Mouse (Mus musculus): ENCODE measurements at regions not wholly inside any gene's neighbourhood (a gene's known extent, or its start where the extent isn't known, plus 50 kb on each side); places are given as distances from the start of the nearest gene placed in this dataset.

DNA sequence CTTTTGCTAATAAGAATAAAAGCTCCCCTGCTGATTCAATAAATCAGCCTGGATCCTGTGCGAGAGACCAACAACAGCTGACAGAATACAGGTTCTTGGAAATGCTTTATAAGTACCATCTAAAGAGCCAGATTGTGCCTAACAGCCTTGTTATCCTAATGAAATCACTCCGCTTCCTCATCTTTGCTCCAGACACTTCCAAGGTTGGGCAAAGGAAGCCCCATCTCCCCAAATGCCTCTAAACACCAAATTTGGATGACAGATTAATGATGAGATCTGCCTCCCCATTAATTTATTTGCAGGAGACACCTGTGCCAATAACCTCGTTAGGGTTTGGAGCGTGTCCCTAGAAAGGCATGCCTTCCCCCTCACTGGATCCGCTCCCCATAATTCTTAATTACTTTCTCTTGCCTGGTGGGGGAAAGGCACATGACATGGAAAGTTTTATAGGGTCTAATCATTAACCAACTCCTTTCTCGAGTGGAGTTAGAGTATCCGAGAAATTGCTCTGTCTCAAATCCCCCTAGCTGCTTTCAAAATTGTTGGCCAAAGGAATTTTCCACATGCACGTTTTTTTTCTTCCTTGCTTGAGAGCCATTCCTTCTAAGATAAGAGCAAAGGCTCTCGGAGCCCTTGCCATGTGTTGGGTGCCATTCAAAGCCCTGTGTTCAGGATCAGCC is 179.9 kb upstream of the Esrrg start:
- no peak for DNase-seq (ENCODE audit: low read depth, low spot score)
- Histone ChIP-seq H3K4me3 (ENCODE audit: control insufficient read depth in 1 of 2, insufficient read depth in 1 of 2, low read depth in 2 of 2, low read length in 2 of 2) (no peak overlapping the region), H3K79me2 (ENCODE audit: control insufficient read depth, insufficient read depth, low read length, poor library complexity) (no peaks in the 10 kb centered on the region), H3K27ac (ENCODE audit: control insufficient read depth, low read depth, low read length) (no peak overlapping the region), H3K36me3 (ENCODE audit: control insufficient read depth in 1 of 2, insufficient read depth in 2 of 2, low read length in 2 of 2) (no peaks in the 10 kb centered on the region), H3K27me3 (ENCODE audit: control insufficient read depth in 1 of 2, insufficient read depth in 2 of 2, low read length in 2 of 2) (no peaks in the 10 kb centered on the region), H3K9ac (ENCODE audit: control insufficient read depth, low read depth, low read length, poor library complexity, severe bottlenecking) (no peak overlapping the region), H3K4me1 (ENCODE audit: control insufficient read depth in 1 of 2, insufficient read depth in 2 of 2, low read length in 2 of 2) (no peaks in the 10 kb centered on the region), H3K9me3 (replicated peaks; ENCODE audit: insufficient read depth, low read length) (no peaks in the 10 kb centered on the region)
- TF ChIP-seq POLR2AphosphoS5 (IDR thresholded peaks at IDR 0.05; ENCODE audit: borderline replicate concordance, low read depth, low read length), result no peak
- no peak for TF ChIP-seq KAT2A (conservative IDR thresholded peaks at IDR 0.05; ENCODE audit: low read depth, low read length)
- TF ChIP-seq NELFE (IDR thresholded peaks at IDR 0.05; ENCODE audit: low read depth, low read length), result no peak
- TF ChIP-seq BHLHE40 (IDR thresholded peaks at IDR 0.05; ENCODE audit: borderline replicate concordance, low read depth, low read length), result no peak
- TF ChIP-seq CHD1 (IDR thresholded peaks at IDR 0.05; ENCODE audit: low read depth, low read length), result no peak
- no peak for TF ChIP-seq GATA1 (IDR thresholded peaks at IDR 0.05; ENCODE audit: low read depth, low read length)
- no peak for TF ChIP-seq SMC3 (IDR thresholded peaks at IDR 0.05; ENCODE audit: low read depth, low read length)
- no peak for TF ChIP-seq POLR2A (IDR thresholded peaks at IDR 0.05; ENCODE audit: control insufficient read depth in 1 of 2, insufficient read depth in 1 of 2, low read depth in 1 of 2, low read length in 2 of 2, poor library complexity in 1 of 2)

DNA sequence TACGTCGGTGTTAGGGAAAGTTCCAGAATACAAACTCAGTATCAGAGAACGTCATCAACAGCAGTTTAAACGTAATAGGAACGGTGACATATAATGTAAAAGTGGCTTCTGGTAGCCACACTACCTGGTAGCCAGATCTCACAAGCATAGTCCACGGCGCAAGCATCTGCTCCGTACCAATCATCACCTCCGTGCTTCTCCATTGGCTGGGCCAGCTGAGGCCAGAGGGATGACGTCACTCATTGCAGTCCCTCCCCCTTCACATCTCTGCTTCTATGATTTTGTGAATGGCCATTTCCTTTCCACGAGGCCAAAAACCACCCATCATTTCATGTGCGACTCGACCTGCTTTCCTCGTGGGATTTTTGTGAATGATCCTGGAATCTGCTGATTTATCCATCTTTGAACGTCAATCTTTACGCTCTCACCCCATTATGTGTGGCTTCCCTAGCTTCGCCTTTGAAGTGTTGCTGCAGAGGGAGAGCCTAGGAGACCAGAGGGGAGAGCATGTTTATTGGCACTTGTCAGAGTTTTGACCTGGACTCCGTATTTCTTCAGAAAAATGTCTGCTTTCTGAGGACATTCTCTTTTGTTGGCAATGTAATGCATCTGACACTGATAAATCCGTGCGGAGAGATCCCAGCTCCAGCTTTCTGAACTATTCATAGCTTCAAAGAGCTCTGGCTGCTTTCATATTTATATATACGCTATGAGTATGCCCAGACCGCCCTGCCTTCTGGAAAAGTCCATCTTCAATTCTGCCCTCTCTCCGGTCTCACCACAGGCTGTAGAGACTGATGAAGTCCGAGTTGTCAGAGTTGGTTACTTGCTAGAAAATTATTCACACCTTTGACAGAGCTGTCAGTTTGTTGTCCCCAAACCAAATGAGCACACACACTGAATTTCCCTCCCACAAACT is 174.6 kb upstream of the Esrrg start:
- H3K36me3 ChIP-seq (ENCODE audit: control insufficient read depth in 1 of 2, insufficient read depth in 2 of 2, low read length in 2 of 2), result no peaks in the 10 kb centered on the region
- no peak overlapping the region for H3K27ac ChIP-seq (ENCODE audit: control insufficient read depth, low read depth, low read length)
- no peaks in the 10 kb centered on the region for H3K9me3 ChIP-seq (replicated peaks; ENCODE audit: insufficient read depth, low read length)
- no peak for DNase-seq (ENCODE audit: low read depth, low spot score)
- no peaks in the 10 kb centered on the region for H3K4me1 ChIP-seq (ENCODE audit: control insufficient read depth in 1 of 2, insufficient read depth in 2 of 2, low read length in 2 of 2)
- H3K9ac ChIP-seq (ENCODE audit: control insufficient read depth, low read depth, low read length, poor library complexity, severe bottlenecking), result no peak overlapping the region
- no peak overlapping the region for H3K4me3 ChIP-seq (ENCODE audit: control insufficient read depth in 1 of 2, insufficient read depth in 1 of 2, low read depth in 2 of 2, low read length in 2 of 2)
- TF ChIP-seq POLR2AphosphoS5 (IDR thresholded peaks at IDR 0.05; ENCODE audit: borderline replicate concordance, low read depth, low read length) (no peak), POLR2A (IDR thresholded peaks at IDR 0.05; ENCODE audit: control insufficient read depth in 1 of 2, insufficient read depth in 1 of 2, low read depth in 1 of 2, low read length in 2 of 2, poor library complexity in 1 of 2) (no peak), JUND (IDR thresholded peaks at IDR 0.05; ENCODE audit: low read depth, low read length) (no peak), MXI1 (IDR thresholded peaks at IDR 0.05; ENCODE audit: low read depth, low read length) (no peak), TAL1 (IDR thresholded peaks at IDR 0.05; ENCODE audit: low read length) (no peak), RAD21 (IDR thresholded peaks at IDR 0.05; ENCODE audit: low read depth, low read length) (no peak), UBTF (IDR thresholded peaks at IDR 0.05; ENCODE audit: borderline replicate concordance, insufficient read depth, low read depth, low read length) (no peak), MAX (IDR thresholded peaks at IDR 0.05; ENCODE audit: low read length) (no peak), ZKSCAN1 (IDR thresholded peaks at IDR 0.05; ENCODE audit: low read depth, low read length) (no peak), ZMIZ1 (IDR thresholded peaks at IDR 0.05; ENCODE audit: low read depth, low read length) (no peak), BHLHE40 (IDR thresholded peaks at IDR 0.05; ENCODE audit: borderline replicate concordance, low read depth, low read length) (no peak), CHD1 (IDR thresholded peaks at IDR 0.05; ENCODE audit: low read depth, low read length) (no peak), ELF1 (IDR thresholded peaks at IDR 0.05; ENCODE audit: low read depth, low read length) (no peak), SMC3 (IDR thresholded peaks at IDR 0.05; ENCODE audit: low read depth, low read length) (no peak), NELFE (IDR thresholded peaks at IDR 0.05; ENCODE audit: low read depth, low read length) (no peak), ETS1 (IDR thresholded peaks at IDR 0.05; ENCODE audit: low read depth, low read length) (no peak), RCOR1 (IDR thresholded peaks at IDR 0.05; ENCODE audit: low read depth, low read length) (no peak), MEF2A (IDR thresholded peaks at IDR 0.05; ENCODE audit: extremely low read depth, insufficient replicate concordance, low read depth, low read length, poor library complexity, severe bottlenecking) (no peak), GABPA (IDR thresholded peaks at IDR 0.05; ENCODE audit: low read depth, low read length) (no peak), EP300 (IDR thresholded peaks at IDR 0.05; ENCODE audit: low read depth in 1 of 2, low read length in 2 of 2) (no peak)
- H3K27me3 ChIP-seq (ENCODE audit: control insufficient read depth in 1 of 2, insufficient read depth in 2 of 2, low read length in 2 of 2), result no peaks in the 10 kb centered on the region
- H3K79me2 ChIP-seq (ENCODE audit: control insufficient read depth, insufficient read depth, low read length, poor library complexity), result no peaks in the 10 kb centered on the region
